Mouse (Mus musculus) CH12.LX (cell line): ENCODE data around the gene Rtl1. TPM values are rescaled to one million over a fixed set of nuclear protein-coding genes. Genes with fewer than 3 reads are reported as not detected.

Experiments used
- DNase-seq: peaks from one replicate; pipeline ENCODE4 v3.0.0-alpha.2; 2013; ENCODE audit errors: extremely low read depth
- H3K27ac ChIP-seq: 2 replicates; pipeline ENCODE4 v1.5.1; 2012; ENCODE audit warnings: low read depth, mild to moderate bottlenecking, control low read depth, moderate library complexity; ENCODE audit not compliant: insufficient read depth
- H3K27me3 ChIP-seq: replicated peaks from 2 replicates; pipeline ENCODE3; 2012; ENCODE audit warnings: inconsistent platforms
- H3K36me3 ChIP-seq, 2 experiments: replicated peaks in 1 of 2; 2 replicates each; pipeline versions ENCODE3 to v1.6.1; 2012; ENCODE audit warnings: inconsistent platforms in 1 of 2, low read length in 1 of 2, mild to moderate bottlenecking in 1 of 2, mixed read lengths in 1 of 2, moderate library complexity in 1 of 2; ENCODE audit not compliant: control insufficient read depth in 1 of 2, insufficient read depth in 1 of 2
- H3K4me1 ChIP-seq, 2 experiments: 2 replicates each; pipeline ENCODE4 v1.6.1; 2012; ENCODE audit warnings: inconsistent platforms in 1 of 2, moderate library complexity in 1 of 2; ENCODE audit not compliant: insufficient read depth in 2 of 2, control insufficient read depth in 1 of 2
- H3K4me2 ChIP-seq: 2 replicates; pipeline ENCODE4 v1.6.1; 2012; ENCODE audit warnings: low read depth, mild to moderate bottlenecking, control low read depth; ENCODE audit not compliant: poor library complexity, insufficient read depth, severe bottlenecking
- H3K4me3 ChIP-seq, 3 experiments: fragments of 150-350 bp in 1 of 3; sonication (generic) in 1 of 3; replicated peaks in 1 of 3; 2 replicates each; pipeline versions ENCODE3 to v1.5.1; 2011 to 2012; ENCODE audit warnings: low read depth in 2 of 3, low read length in 2 of 3, mild to moderate bottlenecking in 2 of 3, moderate library complexity in 2 of 3, control low read depth in 1 of 3, improper control_type of control experiment in 1 of 3, inconsistent platforms in 1 of 3, mixed read lengths in 1 of 3; ENCODE audit not compliant: poor library complexity in 1 of 3
- H3K79me2 ChIP-seq: replicated peaks from 2 replicates; pipeline ENCODE4 v1.6.1; 2012; ENCODE audit warnings: mild to moderate bottlenecking, moderate library complexity; ENCODE audit not compliant: control insufficient read depth, poor library complexity, insufficient read depth, severe bottlenecking; ENCODE audit errors: extremely low read depth
- H3K9ac ChIP-seq: 2 replicates; pipeline ENCODE4 v1.6.1; 2012; ENCODE audit warnings: low read depth, mild to moderate bottlenecking, control low read depth, moderate library complexity; ENCODE audit not compliant: insufficient read depth
- H3K9me3 ChIP-seq: replicated peaks from 2 replicates; pipeline ENCODE3; 2012; ENCODE audit warnings: low read length, inconsistent platforms, mixed read lengths
- CHD1 ChIP-seq: IDR thresholded peaks from 2 replicates; pipeline ENCODE4 v1.6.1; 2012; ENCODE audit warnings: low read depth, low read length, improper control_type of control experiment, inconsistent platforms
- CHD2 ChIP-seq: IDR thresholded peaks from 2 replicates; pipeline ENCODE4 v1.6.1; 2011; ENCODE audit warnings: low read length, improper control_type of control experiment
- CTCF ChIP-seq, 2 experiments: IDR thresholded peaks in 1 of 2; conservative IDR thresholded peaks in 1 of 2; 2 replicates each; pipeline ENCODE4 v1.5.1; 2011 to 2012; ENCODE audit warnings: low read depth in 2 of 2, low read length in 2 of 2, improper control_type of control experiment in 1 of 2, inconsistent platforms in 1 of 2, mild to moderate bottlenecking in 1 of 2, moderate library complexity in 1 of 2
- ETS1 ChIP-seq: conservative IDR thresholded peaks from 2 replicates; pipeline ENCODE4 v1.6.1; 2012; ENCODE audit warnings: low read depth, mild to moderate bottlenecking, inconsistent platforms, low read length, improper control_type of control experiment, moderate library complexity
- GABPA ChIP-seq: IDR thresholded peaks from 2 replicates; pipeline ENCODE4 v1.6.1; 2012; ENCODE audit warnings: low read depth, low read length, improper control_type of control experiment, inconsistent platforms; ENCODE audit not compliant: insufficient replicate concordance
- IRF4 ChIP-seq: IDR thresholded peaks from 2 replicates; pipeline ENCODE4 v1.6.1; 2014; ENCODE audit warnings: low read depth, mild to moderate bottlenecking, inconsistent platforms, low read length, improper control_type of control experiment
- MAFK ChIP-seq: IDR thresholded peaks from 2 replicates; pipeline ENCODE4 v1.6.1; 2011; ENCODE audit warnings: low read length, improper control_type of control experiment; ENCODE audit not compliant: insufficient replicate concordance
- MAX ChIP-seq: IDR thresholded peaks from 2 replicates; pipeline ENCODE4 v1.6.1; 2011; ENCODE audit warnings: low read length, improper control_type of control experiment
- MAZ ChIP-seq: IDR thresholded peaks from 2 replicates; pipeline ENCODE4 v1.6.1; 2012; ENCODE audit warnings: low read depth, mild to moderate bottlenecking, inconsistent platforms, low read length, improper control_type of control experiment, moderate library complexity
- NELFE ChIP-seq: IDR thresholded peaks from 2 replicates; pipeline ENCODE4 v1.6.1; 2011; ENCODE audit warnings: low read depth, low read length, improper control_type of control experiment
- RAD21 ChIP-seq: IDR thresholded peaks from 2 replicates; pipeline ENCODE4 v1.6.1; 2011; ENCODE audit warnings: low read depth, mild to moderate bottlenecking, low read length, improper control_type of control experiment, moderate library complexity
- RCOR1 ChIP-seq: conservative IDR thresholded peaks from 2 replicates; pipeline ENCODE4 v1.6.1; 2012; ENCODE audit warnings: low read depth, mild to moderate bottlenecking, inconsistent platforms, low read length, improper control_type of control experiment
- TBP ChIP-seq: conservative IDR thresholded peaks from 2 replicates; pipeline ENCODE4 v1.6.1; 2011; ENCODE audit warnings: low read depth, low read length, improper control_type of control experiment
- TCF12 ChIP-seq: IDR thresholded peaks from 2 replicates; pipeline ENCODE4 v1.6.1; 2014; ENCODE audit warnings: low read depth, mild to moderate bottlenecking, inconsistent platforms, low read length, improper control_type of control experiment
- UBTF ChIP-seq: IDR thresholded peaks from 2 replicates; pipeline ENCODE4 v1.6.1; 2012; ENCODE audit warnings: low read depth, mild to moderate bottlenecking, inconsistent platforms, low read length, improper control_type of control experiment, moderate library complexity
- USF1 ChIP-seq: IDR thresholded peaks from 2 replicates; pipeline ENCODE4 v1.6.1; 2014; ENCODE audit warnings: low read depth, mild to moderate bottlenecking, inconsistent platforms, low read length, improper control_type of control experiment
- ZC3H11A ChIP-seq: IDR thresholded peaks from 2 replicates; pipeline ENCODE4 v1.6.1; 2012; ENCODE audit warnings: low read depth, mild to moderate bottlenecking, inconsistent platforms, low read length, improper control_type of control experiment
- ZMIZ1 ChIP-seq: IDR thresholded peaks from 2 replicates; pipeline ENCODE4 v1.6.1; 2012; ENCODE audit warnings: low read depth, mild to moderate bottlenecking, inconsistent platforms, low read length, improper control_type of control experiment
- dilution Hi-C: fragments of 300-500 bp; cut with MboI; formaldehyde crosslinking; loops from 2 replicates; pipeline ENCODE4 v1.14.3; 2020; ENCODE audit warnings: low sequenced_read_pairs; ENCODE audit not compliant: extremely low pct_unique_long_range_greater_than_20kb, extremely low pct_ligation_motif_present
- in situ Hi-C: fragments of 300-500 bp; cut with MboI; formaldehyde crosslinking; loops from 3 replicates; pipeline ENCODE4 v1.14.3; 2019; ENCODE audit warnings: low sequenced_read_pairs, low pct_ligation_motif_present, low pct_unique_long_range_greater_than_20kb, mixed read lengths
- polyA plus RNA-seq: library from polyadenylated mRNA; unstranded; fragments of >175 nt; gene quantifications from 2 replicates; pipeline ENCODE4 v1.2.1, GENCODE M21; 2012; ENCODE audit warnings: low read depth; ENCODE audit not compliant: insufficient read length
- total RNA-seq, 2 experiments: library from RNA; depleted of rRNA; stranded (reverse); fragments of 300-350 nt in 1 of 2; fragments of >200 nt in 1 of 2; gene quantifications; 2 replicates each; pipeline ENCODE4 v1.2.3; 2012 to 2014

Gene Rtl1
- total and polyA plus RNA-seq, 3 experiments, result not detected

- TF ChIP-seq ZC3H11A (no peak), CHD1 (no peak), CHD2 (no peak), TCF12 (no peak), UBTF (no peak), MAFK (no peak), NELFE (no peak), RAD21 (no peak), GABPA (no peak), USF1 (no peak), RCOR1 (no peak), IRF4 (no peak), CTCF (conservative IDR thresholded peaks at IDR 0.05 in 1 of 2, IDR thresholded peaks at IDR 0.05 in 1 of 2; ENCODE audit: low read depth in 2 of 2, low read length in 2 of 2) (no peak)
- H3K4me1 ChIP-seq, result no peaks in the 10 kb centered on the region
- peaks cover 73% of the 10 kb centered on the region for H3K9me3 ChIP-seq
- dilution Hi-C loops, result no loop called here
- DNase-seq, result no peak
- no peaks in the 10 kb centered on the region for H3K27me3 ChIP-seq
- no peak overlapping the region for H3K9ac ChIP-seq
- no peaks in the 10 kb centered on the region for H3K79me2 ChIP-seq
- no peaks in the 10 kb centered on the region for H3K36me3 ChIP-seq
- no peak overlapping the region for H3K27ac ChIP-seq
- H3K4me2 ChIP-seq, result no peak overlapping the region
- H3K4me3 ChIP-seq, result no peak overlapping the region
- in situ Hi-C loops, result no loop called here
Measured at GRCm38 (mm10) chr12:109596726-109597125, 3.4 kb downstream of the Rtl1 start.

DNA sequence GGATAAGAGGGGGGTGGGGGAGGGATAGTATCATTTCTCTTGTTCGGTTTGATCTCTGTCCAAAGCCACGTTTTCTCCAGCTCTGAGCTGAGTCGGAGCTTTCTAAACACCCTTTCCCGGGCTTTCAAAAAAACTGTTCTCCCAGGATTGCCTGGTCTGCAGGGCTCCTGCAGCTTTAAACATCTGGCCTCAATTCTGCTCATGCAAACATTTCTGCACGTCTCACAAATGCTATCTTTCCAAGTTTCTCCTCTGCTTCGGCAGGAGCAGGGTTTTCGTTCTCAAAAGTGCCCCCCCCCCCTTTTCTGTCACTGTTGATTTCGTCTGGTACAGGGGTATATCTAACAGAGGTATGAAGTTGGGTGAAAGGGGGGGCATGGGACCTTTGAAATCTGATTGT, 3.9 kb downstream of the Rtl1 start:
- dilution Hi-C loops (no loop called here), in situ Hi-C loops (no loop called here)
- H3K36me3 ChIP-seq, result no peaks in the 10 kb centered on the region
- H3K27me3 ChIP-seq, result no peaks in the 10 kb centered on the region
- H3K9ac ChIP-seq, result no peak overlapping the region
- no peak for DNase-seq
- no peak overlapping the region for H3K4me2 ChIP-seq
- TF ChIP-seq ETS1 (no peak), GABPA (no peak), MAX (no peak), MAFK (no peak), RCOR1 (no peak), TCF12 (no peak), TBP (no peak), USF1 (no peak), MAZ (no peak), ZMIZ1 (no peak), IRF4 (no peak), CTCF (conservative IDR thresholded peaks at IDR 0.05 in 1 of 2, IDR thresholded peaks at IDR 0.05 in 1 of 2; ENCODE audit: low read depth in 2 of 2, low read length in 2 of 2) (no peak)
- no peak overlapping the region for H3K27ac ChIP-seq
- H3K9me3 ChIP-seq, result peaks cover 72% of the 10 kb centered on the region
- H3K4me3 ChIP-seq, result no peak overlapping the region
- H3K79me2 ChIP-seq, result no peaks in the 10 kb centered on the region
- no peaks in the 10 kb centered on the region for H3K4me1 ChIP-seq
